In the genomic region with DNA sequence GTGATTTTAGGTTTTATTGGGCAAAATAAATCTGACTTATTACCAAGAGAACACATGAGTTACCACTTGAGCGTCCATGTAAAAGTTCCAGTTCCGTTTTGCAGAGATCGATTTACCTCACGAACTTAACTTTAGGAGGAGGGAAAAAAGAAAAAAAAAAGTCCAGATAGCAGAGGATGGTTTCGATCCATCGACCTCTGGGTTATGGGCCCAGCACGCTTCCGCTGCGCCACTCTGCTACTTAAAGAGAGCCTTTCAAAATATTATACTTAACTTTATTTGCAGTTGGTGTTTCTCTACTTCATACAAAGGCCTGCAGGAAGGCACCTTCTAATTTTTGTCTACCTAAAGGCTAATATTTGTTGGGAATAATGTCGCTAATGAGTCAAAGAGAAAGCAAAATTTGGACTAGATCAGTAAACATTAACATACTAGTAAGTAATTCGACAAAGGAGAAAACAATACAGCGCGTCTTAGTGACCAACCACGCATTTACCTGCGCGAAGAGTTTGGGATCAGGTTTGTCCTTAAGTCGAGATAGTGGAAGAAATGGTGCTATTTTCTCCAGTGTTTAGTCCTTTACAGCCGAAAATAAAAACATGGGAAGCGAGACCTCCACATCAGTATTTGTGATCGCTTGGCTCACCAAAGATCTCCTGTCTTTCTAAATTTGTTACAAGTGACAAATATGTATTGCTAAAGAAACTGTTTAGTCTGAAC, we compare ENCODE assay signal across 8 mouse cellular contexts. TPM values are rescaled to one million over a fixed set of nuclear protein-coding genes. Genes with fewer than 3 reads are reported as not detected.
DNase-seq lines count a peak whose midpoint lies in the region; ATAC-seq and TF ChIP-seq lines count a peak whose summit lies in the region.

No protein-coding gene starts in this region.

- ATAC-seq in G1E (ENCODE audit: extremely low read depth, insufficient number of reproducible peaks, low FRiP score, poor library complexity, severe bottlenecking), result no peak
- ATAC-seq in hindbrain, embryonic 14.5 days (ENCODE audit: low FRiP score), result no peak
- ATAC-seq in lung, postnatal 0 days, result peak; percentile 37
- ATAC-seq in granulocyte monocyte progenitor cell, adult 5-6 weeks (replicated peaks; ENCODE audit: poor library complexity, severe bottlenecking), result no peak

- WGBS in hindbrain, embryonic 14.5 days, result under 1% methylated on average over 20 of the region's 20 CpGs
- WGBS in lung, postnatal 0 days, result under 1% methylated on average over 20 of the region's 20 CpGs

- peak overlapping the region; percentile 95 for H3K27ac ChIP-seq in hindbrain, embryonic 14.5 days
- peak overlapping the region; percentile 97 for H3K27ac ChIP-seq in lung, postnatal 0 days (ENCODE audit: low read length)

- H3K4me1 ChIP-seq in G1E (ENCODE audit: insufficient read depth, low read depth, low read length), result peaks cover 33% of the 10 kb centered on the region
- peaks cover 29% of the 10 kb centered on the region for H3K4me1 ChIP-seq in hindbrain, embryonic 14.5 days (replicated peaks; ENCODE audit: control insufficient read depth, insufficient read depth, low read length)
- H3K4me1 ChIP-seq in lung, postnatal 0 days (ENCODE audit: insufficient read depth, low read depth, low read length), result peaks cover 16% of the 10 kb centered on the region; the same call in 1 of the 2 replicates

- DNase-seq in G1E (ENCODE audit: low spot score), result no peak
- DNase-seq in c-Kit-positive CD71-positive TER-119-positive erythroid progenitor cells, embryonic 14.5 days (ENCODE audit: low spot score), result peak; percentile 77
- peak; percentile 66 for DNase-seq in forelimb bud, embryonic 11.5 days (ENCODE audit: low read depth, low spot score)
- peak; percentile 84 for DNase-seq in hindbrain, embryonic 14.5 days (ENCODE audit: low spot score)
- peak; percentile 56 to 67 for DNase-seq in layer of hippocampus, postnatal 25 days (ENCODE audit: extremely low spot score in 1 of 2, low spot score in 1 of 2)
- DNase-seq in lung, postnatal 0 days (ENCODE audit: low spot score), result peak; percentile 83
- DNase-seq in right cerebral cortex, postnatal 36 days (ENCODE audit: low spot score in 2 of 2), result peak; percentile 36 to 49

- H3K27me3 ChIP-seq in G1E (ENCODE audit: insufficient read depth, low read length), result no peaks in the 10 kb centered on the region
- no peaks in the 10 kb centered on the region for H3K27me3 ChIP-seq in hindbrain, embryonic 14.5 days (ENCODE audit: control insufficient read depth, insufficient read depth, low read length)
- H3K27me3 ChIP-seq in lung, postnatal 0 days (replicated peaks; ENCODE audit: insufficient read depth, low read length), result no peaks in the 10 kb centered on the region

- peak overlapping the region; percentile 69 for H3K4me3 ChIP-seq in G1E (ENCODE audit: low read depth, low read length)
- peak overlapping the region; percentile 49 for H3K4me3 ChIP-seq in hindbrain, embryonic 14.5 days (replicated peaks; ENCODE audit: low read length)
- H3K4me3 ChIP-seq in lung, postnatal 0 days (ENCODE audit: low read depth, low read length), result peak overlapping the region; percentile 55

- H3K4me2 ChIP-seq in hindbrain, embryonic 14.5 days (replicated peaks), result peak overlapping the region; percentile 55
- peak overlapping the region; percentile 64 for H3K4me2 ChIP-seq in lung, postnatal 0 days (replicated peaks; ENCODE audit: low read depth, low read length)

- no peak for TF ChIP-seq CTCF in G1E (IDR thresholded peaks at IDR 0.05; ENCODE audit: low read depth, low read length)
- no peak for TF ChIP-seq CTCF in lung, postnatal 0 days (IDR thresholded peaks at IDR 0.05)

- no peaks in the 10 kb centered on the region for H3K9me3 ChIP-seq in G1E (replicated peaks)
- H3K9me3 ChIP-seq in hindbrain, embryonic 14.5 days (ENCODE audit: control insufficient read depth, low read length), result no peaks in the 10 kb centered on the region
- H3K9me3 ChIP-seq in lung, postnatal 0 days (ENCODE audit: low read length), result no peaks in the 10 kb centered on the region

- peak overlapping the region; percentile 84 for H3K9ac ChIP-seq in hindbrain, embryonic 14.5 days
- peak overlapping the region; percentile 77 for H3K9ac ChIP-seq in lung, postnatal 0 days (replicated peaks; ENCODE audit: low read depth)

- TF ChIP-seq EP300 in lung, postnatal 0 days (IDR thresholded peaks at IDR 0.05), result peak; percentile 48

- H3K36me3 ChIP-seq in G1E (replicated peaks), result no peaks in the 10 kb centered on the region
- H3K36me3 ChIP-seq in hindbrain, embryonic 14.5 days (replicated peaks; ENCODE audit: control insufficient read depth, insufficient read depth), result no peaks in the 10 kb centered on the region
- H3K36me3 ChIP-seq in lung, postnatal 0 days (ENCODE audit: insufficient read depth, low read length), result no peaks in the 10 kb centered on the region

RNA-seq across cellular contexts. Expression of a gene that starts 0.5 kb away (rescaled TPM):
- total RNA-seq in G1E (2014; fragmentation: Nextera tagmentation) (309 and 344 TPM in 2 replicates), G1E (2017) (843 and 1,115 TPM in 2 replicates)
- polyA plus RNA-seq in G1E (2012), result 11.0 and 66.6 TPM in 2 replicates
- 3.2 and 3.3 TPM in 2 replicates for polyA plus RNA-seq in hindbrain, embryonic 14.5 days (2014; fragmentation: Nextera tagmentation; extraction: Ambion mirVana)
- 100 to 1,000 TPM; 289 to 367 TPM for total RNA-seq in layer of hippocampus, postnatal 25 days (2021)
- polyA plus RNA-seq in lung, postnatal 0 days (2015; fragmentation: Nextera tagmentation; extraction: Ambion mirVana), result 5.5 and 7.0 TPM in 2 replicates
- total RNA-seq in granulocyte monocyte progenitor cell, adult 5-6 weeks (2014; fragmentation: Nextera tagmentation), result 19.7 and 101 TPM in 2 replicates
- 1,184 and 1,507 TPM in 2 replicates for total RNA-seq in granulocyte monocyte progenitor cell, adult 5-6 weeks (2017)

RNA-seq across cellular contexts. Expression of a gene that starts 3.4 kb away (rescaled TPM):
- total RNA-seq in G1E (2014; fragmentation: Nextera tagmentation), result 510 and 530 TPM in 2 replicates
- 1,417 and 2,284 TPM in 2 replicates for total RNA-seq in G1E (2017)
- polyA plus RNA-seq in G1E (2012), result 1,681 and 3,392 TPM in 2 replicates
- 0.81 and 3.3 TPM in 2 replicates for polyA plus RNA-seq in hindbrain, embryonic 14.5 days (2014; fragmentation: Nextera tagmentation; extraction: Ambion mirVana)
- 10 to 100 TPM in 1 of 2 experiments, 1 to 10 TPM in 1; 7.8 to 12.2 TPM for total RNA-seq in layer of hippocampus, postnatal 25 days (2021)
- polyA plus RNA-seq in lung, postnatal 0 days (2015; fragmentation: Nextera tagmentation; extraction: Ambion mirVana), result 1.3 and 1.7 TPM in 2 replicates
- 23.5 TPM in 1 of 2 replicates, not detected in the other for total RNA-seq in granulocyte monocyte progenitor cell, adult 5-6 weeks (2014; fragmentation: Nextera tagmentation)
- 2,010 and 2,453 TPM in 2 replicates for total RNA-seq in granulocyte monocyte progenitor cell, adult 5-6 weeks (2017)

RNA-seq across cellular contexts. Expression of a gene that starts 4.9 kb away (rescaled TPM):
- total RNA-seq in G1E (2014; fragmentation: Nextera tagmentation) (647 and 719 TPM in 2 replicates), G1E (2017) (217 and 302 TPM in 2 replicates)
- 12.1 and 32.9 TPM in 2 replicates for polyA plus RNA-seq in G1E (2012)
- 1.2 TPM in 1 of 2 replicates, not detected in the other for polyA plus RNA-seq in hindbrain, embryonic 14.5 days (2014; fragmentation: Nextera tagmentation; extraction: Ambion mirVana)
- 1 to 10 TPM; 3.6 to 5.7 TPM for total RNA-seq in layer of hippocampus, postnatal 25 days (2021)
- 0.30 and 0.80 TPM in 2 replicates for polyA plus RNA-seq in lung, postnatal 0 days (2015; fragmentation: Nextera tagmentation; extraction: Ambion mirVana)
- total RNA-seq in granulocyte monocyte progenitor cell, adult 5-6 weeks (2014; fragmentation: Nextera tagmentation), result 60.4 and 108 TPM in 2 replicates
- total RNA-seq in granulocyte monocyte progenitor cell, adult 5-6 weeks (2017), result 191 and 281 TPM in 2 replicates

RNA-seq across cellular contexts. Expression of a gene that starts 12.9 kb away (rescaled TPM):
- total RNA-seq in G1E (2014; fragmentation: Nextera tagmentation), result 32.7 and 41.6 TPM in 2 replicates
- 77.6 and 126 TPM in 2 replicates for total RNA-seq in G1E (2017)
- polyA plus RNA-seq in G1E (2012), result 0.91 and 4.9 TPM in 2 replicates
- polyA plus RNA-seq in hindbrain, embryonic 14.5 days (2014; fragmentation: Nextera tagmentation; extraction: Ambion mirVana), result 0.22 TPM in 1 of 2 replicates, not detected in the other
- 1 to 10 TPM in 1 of 2 experiments, under 1 TPM in 1; 0.94 to 1.1 TPM for total RNA-seq in layer of hippocampus, postnatal 25 days (2021)
- polyA plus RNA-seq in lung, postnatal 0 days (2015; fragmentation: Nextera tagmentation; extraction: Ambion mirVana), result 0.12 TPM in 1 of 2 replicates, not detected in the other
- total RNA-seq in granulocyte monocyte progenitor cell, adult 5-6 weeks (2014; fragmentation: Nextera tagmentation), result 17.1 and 20.3 TPM in 2 replicates
- total RNA-seq in granulocyte monocyte progenitor cell, adult 5-6 weeks (2017), result 126 and 172 TPM in 2 replicates

RNA-seq across cellular contexts. Expression of a gene that starts 13.5 kb away (rescaled TPM):
- 125 and 143 TPM in 2 replicates for total RNA-seq in G1E (2014; fragmentation: Nextera tagmentation)
- total RNA-seq in G1E (2017), result 96.8 and 187 TPM in 2 replicates
- 1.8 and 12.3 TPM in 2 replicates for polyA plus RNA-seq in G1E (2012)
- polyA plus RNA-seq in hindbrain, embryonic 14.5 days (2014; fragmentation: Nextera tagmentation; extraction: Ambion mirVana), result 0.28 and 0.29 TPM in 2 replicates
- 10 to 100 TPM; 15.7 to 16.5 TPM for total RNA-seq in layer of hippocampus, postnatal 25 days (2021)
- 0.32 and 0.33 TPM in 2 replicates for polyA plus RNA-seq in lung, postnatal 0 days (2015; fragmentation: Nextera tagmentation; extraction: Ambion mirVana)
- total RNA-seq in granulocyte monocyte progenitor cell, adult 5-6 weeks (2014; fragmentation: Nextera tagmentation), result 4.9 and 8.2 TPM in 2 replicates
- total RNA-seq in granulocyte monocyte progenitor cell, adult 5-6 weeks (2017), result 77.5 and 127 TPM in 2 replicates

Comparison
In these comparisons a context has a peak if more than half of its experiments do, and no peak if none do; other contexts are left out.
1. RNA of a gene that starts 4.9 kb away (total RNA-seq): 217 to 719 TPM in G1E and 60.4 to 281 TPM in granulocyte monocyte progenitor cell, adult 5-6 weeks; 3.6 to 5.7 TPM in layer of hippocampus, postnatal 25 days; every median in the first group is over 4 times any median in the second.
2. Peak in every context shown above with its lines, with median percentiles within 50 percentile points of each other: H3K4me3 ChIP-seq.